Comparison of ENCODE assay signal across 9 mouse cellular contexts in genomic region chr14:24008252-24008651, GRCm38 (mm10). TPM values are rescaled to one million over a fixed set of nuclear protein-coding genes. Genes with fewer than 3 reads are reported as not detected.
DNase-seq lines count a peak whose midpoint lies in the region; ATAC-seq lines count a peak whose summit lies in the region.
"Had no signal": no experiment of that assay in that cellular context is flagged by ENCODE, and none has a peak within 500 bp of the region (broad histone marks: within the 10 kb centered on the region; RNA-seq: fewer than 3 reads in every experiment).

No protein-coding gene starts in this region.

- H3K27ac ChIP-seq in midbrain, embryonic 11.5 days (ENCODE audit: low read depth, low read length), result no peak overlapping the region
- no peak overlapping the region for H3K27ac ChIP-seq in midbrain, embryonic 13.5 days
- H3K27ac ChIP-seq in liver, embryonic 11.5 days (ENCODE audit: low read depth, low read length), result no peak overlapping the region
- H3K27ac ChIP-seq: embryonic facial prominence, embryonic 12.5 days had no signal

- peak; percentile 97 for DNase-seq in midbrain, embryonic 11.5 days (ENCODE audit: low spot score, missing footprints)
- DNase-seq in adrenal gland, postnatal 25 days, result peak; percentile 90
- DNase-seq in forelimb bud, embryonic 11.5 days (ENCODE audit: low read depth, low spot score), result peak; percentile 72
- peak; percentile 74 to 83 for DNase-seq in kidney, postnatal 25 days
- DNase-seq in liver, embryonic 11.5 days (ENCODE audit: low spot score), result peak; percentile 35
- peak; percentile 62 to 70 for DNase-seq in right cerebral cortex, postnatal 36 days (ENCODE audit: low spot score in 2 of 2)
- no peak for DNase-seq in c-Kit-positive CD71-positive TER-119-positive erythroid progenitor cells, embryonic 14.5 days (ENCODE audit: low spot score)

- H3K4me1 ChIP-seq in midbrain, embryonic 11.5 days (ENCODE audit: control insufficient read depth, insufficient read depth, low read length), result peaks cover 3% of the 10 kb centered on the region; the same call in 1 of the 2 replicates
- peaks cover 12% of the 10 kb centered on the region for H3K4me1 ChIP-seq in midbrain, embryonic 13.5 days (replicated peaks)
- no peaks in the 10 kb centered on the region; the same call in 1 of the 2 replicates for H3K4me1 ChIP-seq in liver, embryonic 11.5 days (replicated peaks; ENCODE audit: control insufficient read depth, insufficient read depth, low read length)

- no peaks in the 10 kb centered on the region for H3K9me3 ChIP-seq in midbrain, embryonic 11.5 days (ENCODE audit: control insufficient read depth, low read length)
- no peaks in the 10 kb centered on the region for H3K9me3 ChIP-seq in midbrain, embryonic 13.5 days
- H3K9me3 ChIP-seq in liver, embryonic 11.5 days (ENCODE audit: control insufficient read depth, low read length), result no peaks in the 10 kb centered on the region
- H3K9me3 ChIP-seq: embryonic facial prominence, embryonic 12.5 days had no signal

- H3K9ac ChIP-seq in midbrain, embryonic 11.5 days (ENCODE audit: low read length), result no peak overlapping the region
- H3K9ac ChIP-seq in midbrain, embryonic 13.5 days (replicated peaks), result no peak overlapping the region
- no peak overlapping the region for H3K9ac ChIP-seq in liver, embryonic 11.5 days (ENCODE audit: low read depth, low read length)
- H3K9ac ChIP-seq: embryonic facial prominence, embryonic 12.5 days had no signal

- no peaks in the 10 kb centered on the region for H3K36me3 ChIP-seq in midbrain, embryonic 11.5 days (ENCODE audit: control insufficient read depth, insufficient read depth, low read length)
- no peaks in the 10 kb centered on the region for H3K36me3 ChIP-seq in midbrain, embryonic 13.5 days
- no peaks in the 10 kb centered on the region for H3K36me3 ChIP-seq in liver, embryonic 11.5 days (ENCODE audit: control insufficient read depth, insufficient read depth, low read length)
- H3K36me3 ChIP-seq: embryonic facial prominence, embryonic 12.5 days had no signal

- H3K4me3 ChIP-seq in midbrain, embryonic 11.5 days (ENCODE audit: low read depth, low read length), result no peak overlapping the region
- no peak overlapping the region for H3K4me3 ChIP-seq in midbrain, embryonic 13.5 days (replicated peaks)
- no peak overlapping the region for H3K4me3 ChIP-seq in liver, embryonic 11.5 days (ENCODE audit: low read depth, low read length)
- H3K4me3 ChIP-seq: embryonic facial prominence, embryonic 12.5 days had no signal

- no peak overlapping the region for H3K4me2 ChIP-seq in midbrain, embryonic 11.5 days
- no peak overlapping the region for H3K4me2 ChIP-seq in midbrain, embryonic 13.5 days (replicated peaks)
- H3K4me2 ChIP-seq in liver, embryonic 11.5 days, result no peak overlapping the region
- H3K4me2 ChIP-seq: embryonic facial prominence, embryonic 12.5 days had no signal

- ATAC-seq in midbrain, embryonic 11.5 days (ENCODE audit: low FRiP score), result no peak
- no peak for ATAC-seq in midbrain, embryonic 13.5 days
- ATAC-seq in liver, embryonic 11.5 days (replicated peaks; ENCODE audit: low FRiP score), result no peak

- H3K27me3 ChIP-seq in midbrain, embryonic 11.5 days (ENCODE audit: control insufficient read depth, insufficient read depth, low read length), result peaks cover 36% of the 10 kb centered on the region
- H3K27me3 ChIP-seq in midbrain, embryonic 13.5 days, result peaks cover 33% of the 10 kb centered on the region
- peaks cover 39% of the 10 kb centered on the region for H3K27me3 ChIP-seq in liver, embryonic 11.5 days (replicated peaks; ENCODE audit: control insufficient read depth, insufficient read depth, low read length)

- 14% methylated on average over 7 of the region's 7 CpGs for WGBS in midbrain, embryonic 11.5 days
- 11% methylated on average over 7 of the region's 7 CpGs for WGBS in midbrain, embryonic 13.5 days
- 17% methylated on average over 7 of the region's 7 CpGs for WGBS in liver, embryonic 11.5 days

RNA-seq across cellular contexts. Expression of gene Kcnma1, which starts 6.0 kb away (rescaled TPM):
- polyA plus RNA-seq in midbrain, embryonic 11.5 days (2014; fragmentation: Nextera tagmentation; extraction: Ambion mirVana), result 1.1 and 1.3 TPM in 2 replicates
- 8.1 and 10.6 TPM in 2 replicates for polyA plus RNA-seq in midbrain, embryonic 13.5 days (2015; fragmentation: Nextera tagmentation; extraction: Ambion mirVana)
- 60.0 and 64.0 TPM in 2 replicates for total RNA-seq in adrenal gland, postnatal 25 days (2021)
- polyA plus RNA-seq in liver, embryonic 11.5 days (2014; fragmentation: Nextera tagmentation; extraction: Ambion mirVana), result 0.35 and 0.58 TPM in 2 replicates
